Mouse (Mus musculus) midbrain, embryonic 10.5 days (tissue): ENCODE results near the gene Myb. TPM values are rescaled to one million over a fixed set of nuclear protein-coding genes. Genes with fewer than 3 reads are reported as not detected.

ENCODE experiments used
- DNase-seq: peaks from one replicate; pipeline ENCODE4 v3.0.0-alpha.2; 2017; ENCODE audit warnings: low spot score
- H3K27ac ChIP-seq: fragments of 300-500 bp; sonication (generic); replicated peaks from 2 replicates; pipeline ENCODE4 v1.5.1; 2016; ENCODE audit warnings: mild to moderate bottlenecking
- H3K27me3 ChIP-seq: fragments of 300-500 bp; sonication (generic); 2 replicates; pipeline ENCODE4 v1.6.1; 2016; ENCODE audit warnings: low read depth, mild to moderate bottlenecking; ENCODE audit not compliant: poor library complexity, severe bottlenecking
- H3K36me3 ChIP-seq: fragments of 300-500 bp; sonication (generic); 2 replicates; pipeline ENCODE4 v1.6.1; 2016; ENCODE audit warnings: mild to moderate bottlenecking, moderate library complexity
- H3K4me1 ChIP-seq: fragments of 300-500 bp; sonication (generic); 2 replicates; pipeline ENCODE4 v1.6.1; 2016
- H3K4me3 ChIP-seq: fragments of 300-500 bp; sonication (generic); 2 replicates; pipeline ENCODE4 v1.5.1; 2016; ENCODE audit warnings: mild to moderate bottlenecking, moderate library complexity
- H3K9me3 ChIP-seq: fragments of 300-500 bp; sonication (generic); replicated peaks from 2 replicates; pipeline ENCODE4 v1.6.1; 2016; ENCODE audit warnings: mild to moderate bottlenecking
- WGBS: fragments of 180-500 bp; shearing (Covaris S2); methylation state at CpG from one replicate; pipeline ENCODE4 v1.1.7; 2016; 5-methylcytosine and 5-hydroxymethylcytosine counted together
- polyA plus RNA-seq: library from polyadenylated mRNA; unstranded; fragments of >200 nt; fragmentation: Nextera tagmentation; extraction: Ambion mirVana; gene quantifications from 2 replicates; pipeline ENCODE4 v1.2.1, GENCODE M21; 2016

The Myb gene
- polyA plus RNA-seq, 1 experiment from 2014 or later = 5.1 TPM

GRCm38 (mm10) chr10:21105206-21105605, 55.6 kb downstream of the Myb start:
- peaks cover 27% of the 10 kb centered on the region for H3K27me3 ChIP-seq
- no peaks in the 10 kb centered on the region for H3K36me3 ChIP-seq
- H3K27ac ChIP-seq = no peak overlapping the region
- peaks cover 49% of the 10 kb centered on the region for H3K4me1 ChIP-seq
- peaks cover 8% of the 10 kb centered on the region; the same call in 1 of the 2 replicates for H3K9me3 ChIP-seq
- DNase-seq = no peak
- H3K4me3 ChIP-seq = no peak overlapping the region
- 84% methylated on average over 2 of the region's 2 CpGs for WGBS

GRCm38 (mm10) chr10:21102689-21103088, 58.1 kb downstream of the Myb start:
- H3K4me3 ChIP-seq = no peak overlapping the region
- DNase-seq = no peak
- peak overlapping the region; percentile 72; the same call in 1 of the 2 replicates for H3K27ac ChIP-seq
- H3K36me3 ChIP-seq = no peaks in the 10 kb centered on the region
- 77% methylated on average over 7 of the region's 7 CpGs for WGBS
- peaks cover 33% of the 10 kb centered on the region for H3K4me1 ChIP-seq
- H3K27me3 ChIP-seq = peaks cover 42% of the 10 kb centered on the region
- H3K9me3 ChIP-seq = peaks cover 8% of the 10 kb centered on the region; the same call in 1 of the 2 replicates

- DNase-seq = peak; percentile 35
- peaks cover 42% of the 10 kb centered on the region for H3K27me3 ChIP-seq
- no peak overlapping the region for H3K4me3 ChIP-seq
- H3K36me3 ChIP-seq = no peaks in the 10 kb centered on the region
- peaks cover 33% of the 10 kb centered on the region for H3K4me1 ChIP-seq
- WGBS = 7% methylated on average over 4 of the region's 4 CpGs
- H3K9me3 ChIP-seq = peaks cover 3% of the 10 kb centered on the region; the same call in 1 of the 2 replicates
- peak overlapping the region; percentile 72 for H3K27ac ChIP-seq
These were observed 58.8 kb downstream of the Myb start for GRCm38 (mm10) chr10:21101948-21102347.

- H3K27ac ChIP-seq = peak overlapping the region; percentile 72
- H3K36me3 ChIP-seq = no peaks in the 10 kb centered on the region
- peaks cover 42% of the 10 kb centered on the region for H3K27me3 ChIP-seq
- H3K4me3 ChIP-seq = no peak overlapping the region
- DNase-seq = no peak
- peaks cover 33% of the 10 kb centered on the region for H3K4me1 ChIP-seq
- WGBS = 24% methylated on average over 9 of the region's 9 CpGs
- no peaks in the 10 kb centered on the region for H3K9me3 ChIP-seq
These were observed 60.0 kb downstream of the Myb start for GRCm38 (mm10) chr10:21100646-21101249.

GRCm38 (mm10) chr10:21099515-21099914, 61.3 kb downstream of the Myb start:
- Histone ChIP-seq H3K36me3 (no peaks in the 10 kb centered on the region), H3K9me3 (no peaks in the 10 kb centered on the region), H3K27me3 (peaks cover 49% of the 10 kb centered on the region), H3K27ac (no peak overlapping the region), H3K4me1 (peaks cover 33% of the 10 kb centered on the region), H3K4me3 (no peak overlapping the region)
- WGBS = 86% methylated on average over 7 of the region's 7 CpGs
- DNase-seq = no peak

GRCm38 (mm10) chr10:21095541-21095940, 65.2 kb downstream of the Myb start:
- Histone ChIP-seq H3K4me1 (peaks cover 28% of the 10 kb centered on the region), H3K4me3 (no peak overlapping the region), H3K27ac (no peak overlapping the region), H3K36me3 (no peaks in the 10 kb centered on the region), H3K9me3 (no peaks in the 10 kb centered on the region), H3K27me3 (peaks cover 62% of the 10 kb centered on the region)
- DNase-seq = no peak
- 88% methylated on average over 14 of the region's 14 CpGs for WGBS

- Histone ChIP-seq H3K36me3 (no peaks in the 10 kb centered on the region), H3K27me3 (peaks cover 62% of the 10 kb centered on the region), H3K27ac (no peak overlapping the region), H3K9me3 (peaks cover 5% of the 10 kb centered on the region; the same call in 1 of the 2 replicates), H3K4me3 (no peak overlapping the region), H3K4me1 (peaks cover 25% of the 10 kb centered on the region)
- 90% methylated on average over 2 of the region's 2 CpGs for WGBS
- no peak for DNase-seq
These were observed 65.9 kb downstream of the Myb start for GRCm38 (mm10) chr10:21094896-21095295.

- Histone ChIP-seq H3K9me3 (peaks cover 7% of the 10 kb centered on the region; the same call in 1 of the 2 replicates), H3K36me3 (no peaks in the 10 kb centered on the region), H3K27me3 (peaks cover 62% of the 10 kb centered on the region), H3K4me1 (peaks cover 26% of the 10 kb centered on the region), H3K4me3 (no peak overlapping the region), H3K27ac (no peak overlapping the region)
- WGBS = 94% methylated on average over 5 of the region's 5 CpGs
- no peak for DNase-seq
These were observed 67.5 kb downstream of the Myb start for GRCm38 (mm10) chr10:21093301-21093700.

- WGBS = 67% methylated on average over 18 of the region's 18 CpGs
These were observed 68.1 kb downstream of the Myb start for GRCm38 (mm10) chr10:21092501-21093270.

GRCm38 (mm10) chr10:21090922-21091700, 69.7 kb downstream of the Myb start:
- Histone ChIP-seq H3K4me3 (no peak overlapping the region), H3K36me3 (no peaks in the 10 kb centered on the region), H3K27ac (no peak overlapping the region), H3K4me1 (peaks cover 36% of the 10 kb centered on the region), H3K27me3 (peaks cover 71% of the 10 kb centered on the region), H3K9me3 (peaks cover 7% of the 10 kb centered on the region; the same call in 1 of the 2 replicates)
- DNase-seq = no peak
- 82% methylated on average over 8 of the region's 8 CpGs for WGBS

More at GRCm38 (mm10) chr10:21092501-21093270, 68.1 kb downstream of the Myb start:
- peaks cover 7% of the 10 kb centered on the region; the same call in 1 of the 2 replicates for H3K9me3 ChIP-seq
- H3K27me3 ChIP-seq = peaks cover 62% of the 10 kb centered on the region
- H3K4me3 ChIP-seq = no peak overlapping the region
- no peaks in the 10 kb centered on the region for H3K36me3 ChIP-seq
- DNase-seq = no peak
- H3K27ac ChIP-seq = no peak overlapping the region
- peaks cover 32% of the 10 kb centered on the region for H3K4me1 ChIP-seq

- no peak for DNase-seq
- Histone ChIP-seq H3K4me1 (peaks cover 36% of the 10 kb centered on the region), H3K36me3 (no peaks in the 10 kb centered on the region), H3K9me3 (peaks cover 7% of the 10 kb centered on the region; the same call in 1 of the 2 replicates), H3K4me3 (no peak overlapping the region), H3K27ac (no peak overlapping the region), H3K27me3 (peaks cover 77% of the 10 kb centered on the region)
- 84% methylated on average over 3 of the region's 3 CpGs for WGBS
These were observed 71.2 kb downstream of the Myb start for GRCm38 (mm10) chr10:21089541-21089940.

- H3K27ac ChIP-seq = no peak overlapping the region
- H3K36me3 ChIP-seq = no peaks in the 10 kb centered on the region
- no peak for DNase-seq
- H3K4me1 ChIP-seq = peaks cover 37% of the 10 kb centered on the region
- WGBS = 64% methylated on average over 3 of the region's 3 CpGs
- no peak overlapping the region for H3K4me3 ChIP-seq
- peaks cover 7% of the 10 kb centered on the region; the same call in 1 of the 2 replicates for H3K9me3 ChIP-seq
- peaks cover 69% of the 10 kb centered on the region for H3K27me3 ChIP-seq
These were observed 73.1 kb downstream of the Myb start for GRCm38 (mm10) chr10:21087614-21088232.
